Mouse (Mus musculus): ENCODE measurements around the gene Foxn4. TPM values are rescaled to one million over a fixed set of nuclear protein-coding genes. Genes with fewer than 3 reads are reported as not detected.
A peak's percentile ranks its signal among the peaks of the same experiment; 100 is the strongest.

The Foxn4 gene
- total and polyA plus RNA-seq, 3 experiments, result 0.23 TPM; not detected in 2

DNA sequence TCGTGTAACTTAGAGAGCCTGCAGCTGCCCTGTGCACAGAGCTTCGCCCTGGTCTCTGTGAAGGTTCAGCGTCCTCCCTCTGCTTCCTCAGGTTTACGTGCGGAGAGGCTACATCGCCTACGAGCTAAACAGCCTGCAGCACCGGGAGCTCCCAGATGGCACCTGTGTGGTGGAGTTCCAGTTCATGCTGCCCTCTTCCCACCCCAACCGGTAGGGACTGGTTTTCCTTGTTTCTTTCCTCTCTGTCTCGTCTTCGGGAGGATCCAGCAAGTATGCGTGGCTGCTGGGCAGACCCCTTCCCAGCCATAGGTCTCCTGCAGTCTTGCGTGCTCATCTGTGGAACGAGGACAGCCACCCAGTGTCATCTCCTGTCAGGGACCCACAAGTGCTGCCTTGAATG is 54.8 kb downstream of the Foxn4 start:
- no peaks in the 10 kb centered on the region for H3K9me3 ChIP-seq (replicated peaks; ENCODE audit: low read length)
- DNase-seq (ENCODE audit: extremely low read depth), result no peak
- dilution Hi-C loops (cut with MboI; ENCODE audit: extremely low pct_ligation_motif_present, extremely low pct_unique_long_range_greater_than_20kb, low sequenced_read_pairs), result no loop called here
- H3K4me1 ChIP-seq (ENCODE audit: control insufficient read depth in 1 of 2, insufficient read depth in 2 of 2), result peaks cover 10 to 36% of the 10 kb centered on the region in 2 experiments
- in situ Hi-C loops (cut with MboI; ENCODE audit: low pct_ligation_motif_present, low pct_unique_long_range_greater_than_20kb, low sequenced_read_pairs), result no loop called here
- H3K4me3 ChIP-seq (replicated peaks in 1 of 3; ENCODE audit: low read depth in 2 of 3, low read length in 2 of 3, poor library complexity in 1 of 3), result no peak overlapping the region
- no peaks in the 10 kb centered on the region for H3K79me2 ChIP-seq (replicated peaks; ENCODE audit: control insufficient read depth, extremely low read depth, insufficient read depth, poor library complexity, severe bottlenecking)
- H3K4me2 ChIP-seq (ENCODE audit: insufficient read depth, low read depth, poor library complexity, severe bottlenecking), result no peak overlapping the region
- H3K9ac ChIP-seq (ENCODE audit: insufficient read depth, low read depth), result no peak overlapping the region
- no peak overlapping the region for H3K27ac ChIP-seq (ENCODE audit: insufficient read depth, low read depth)
- peaks cover 0 to 21% of the 10 kb centered on the region in 2 experiments for H3K36me3 ChIP-seq (replicated peaks in 1 of 2; ENCODE audit: control insufficient read depth in 1 of 2, insufficient read depth in 1 of 2, low read length in 1 of 2)
- H3K27me3 ChIP-seq (replicated peaks), result no peaks in the 10 kb centered on the region
- TF ChIP-seq CHD2 (IDR thresholded peaks at IDR 0.05; ENCODE audit: low read length) (no peak), MXI1 (IDR thresholded peaks at IDR 0.05; ENCODE audit: low read depth, low read length) (no peak), MYC (IDR thresholded peaks at IDR 0.05; ENCODE audit: low read depth, low read length) (no peak), USF2 (conservative IDR thresholded peaks at IDR 0.05; ENCODE audit: low read depth, low read length) (no peak), RAD21 (IDR thresholded peaks at IDR 0.05; ENCODE audit: low read depth, low read length) (no peak), TBP (conservative IDR thresholded peaks at IDR 0.05; ENCODE audit: low read depth, low read length) (no peak), MAX (IDR thresholded peaks at IDR 0.05; ENCODE audit: low read length) (no peak), POLR2A (IDR thresholded peaks at IDR 0.05; ENCODE audit: low read depth, low read length) (no peak), JUN (IDR thresholded peaks at IDR 0.05; ENCODE audit: insufficient read depth, low read depth, low read length) (no peak), KAT2A (IDR thresholded peaks at IDR 0.05; ENCODE audit: insufficient replicate concordance, low read length) (no peak)

DNA sequence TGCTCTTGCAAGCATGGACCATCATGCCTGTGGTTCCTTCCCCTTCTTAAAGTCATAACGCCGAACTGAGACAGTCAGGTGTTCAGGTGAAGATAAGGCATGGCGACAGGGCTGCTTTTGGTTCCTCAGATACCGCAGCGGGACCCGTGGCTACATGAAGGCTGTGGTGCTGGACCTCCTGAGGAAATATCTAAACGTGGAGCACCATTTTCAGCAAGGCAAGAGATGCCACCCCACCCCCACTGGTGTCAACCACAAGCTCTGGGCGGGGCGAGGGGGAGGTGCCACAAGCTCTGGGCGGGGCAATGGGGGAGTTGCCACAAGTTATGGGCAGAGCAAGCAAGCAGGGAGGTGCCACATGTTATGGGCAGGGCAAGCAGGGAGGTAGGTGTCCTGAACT is 60.4 kb downstream of the Foxn4 start:
- H3K9me3 ChIP-seq (replicated peaks; ENCODE audit: low read length), result no peaks in the 10 kb centered on the region
- peak overlapping the region in 1 of 3 experiments; percentile 8 for H3K4me3 ChIP-seq (replicated peaks in 1 of 3; ENCODE audit: low read depth in 2 of 3, low read length in 2 of 3, poor library complexity in 1 of 3)
- TF ChIP-seq SMC3 (IDR thresholded peaks at IDR 0.05; ENCODE audit: low read depth, low read length) (no peak), NELFE (IDR thresholded peaks at IDR 0.05; ENCODE audit: low read depth, low read length) (no peak), ZMIZ1 (IDR thresholded peaks at IDR 0.05; ENCODE audit: low read depth, low read length) (no peak), PAX5 (IDR thresholded peaks at IDR 0.05; ENCODE audit: low read length) (no peak), POLR2AphosphoS2 (IDR thresholded peaks at IDR 0.05; ENCODE audit: low read depth, low read length) (no peak), IRF4 (IDR thresholded peaks at IDR 0.05; ENCODE audit: low read depth, low read length) (no peak), ZNF384 (IDR thresholded peaks at IDR 0.05; ENCODE audit: low read depth, low read length) (no peak), JUND (conservative IDR thresholded peaks at IDR 0.05; ENCODE audit: low read depth, low read length) (no peak), BHLHE40 (IDR thresholded peaks at IDR 0.05; ENCODE audit: low read depth, low read length) (no peak), SIN3A (IDR thresholded peaks at IDR 0.05; ENCODE audit: low read length) (no peak), ZC3H11A (IDR thresholded peaks at IDR 0.05; ENCODE audit: low read depth, low read length) (no peak), KAT2A (IDR thresholded peaks at IDR 0.05; ENCODE audit: insufficient replicate concordance, low read length) (no peak), TBP (conservative IDR thresholded peaks at IDR 0.05; ENCODE audit: low read depth, low read length) (no peak), NRF1 (IDR thresholded peaks at IDR 0.05; ENCODE audit: low read depth, low read length) (no peak), TCF12 (IDR thresholded peaks at IDR 0.05; ENCODE audit: low read depth, low read length) (no peak), RCOR1 (conservative IDR thresholded peaks at IDR 0.05; ENCODE audit: low read depth, low read length) (no peak), E2F4 (IDR thresholded peaks at IDR 0.05; ENCODE audit: insufficient replicate concordance, low read depth, low read length) (no peak), UBTF (IDR thresholded peaks at IDR 0.05; ENCODE audit: low read depth, low read length) (no peak), USF2 (conservative IDR thresholded peaks at IDR 0.05; ENCODE audit: low read depth, low read length) (no peak)
- no peak overlapping the region for H3K27ac ChIP-seq (ENCODE audit: insufficient read depth, low read depth)
- in situ Hi-C loops (cut with MboI; ENCODE audit: low pct_ligation_motif_present, low pct_unique_long_range_greater_than_20kb, low sequenced_read_pairs) (no loop called here), dilution Hi-C loops (cut with MboI; ENCODE audit: extremely low pct_ligation_motif_present, extremely low pct_unique_long_range_greater_than_20kb, low sequenced_read_pairs) (no loop called here)
- DNase-seq (ENCODE audit: extremely low read depth), result peak; percentile 42
- H3K27me3 ChIP-seq (replicated peaks), result no peaks in the 10 kb centered on the region
- peaks cover 17 to 42% of the 10 kb centered on the region in 2 experiments for H3K4me1 ChIP-seq (ENCODE audit: control insufficient read depth in 1 of 2, insufficient read depth in 2 of 2)
- H3K36me3 ChIP-seq (replicated peaks in 1 of 2; ENCODE audit: control insufficient read depth in 1 of 2, insufficient read depth in 1 of 2, low read length in 1 of 2), result peaks cover 0 to 14% of the 10 kb centered on the region in 2 experiments
- H3K79me2 ChIP-seq (replicated peaks; ENCODE audit: control insufficient read depth, extremely low read depth, insufficient read depth, poor library complexity, severe bottlenecking), result no peaks in the 10 kb centered on the region
- 0 out of 2 replicates have a peak overlapping the region, but pooled peaks have one; percentile 1 for H3K4me2 ChIP-seq (ENCODE audit: insufficient read depth, low read depth, poor library complexity, severe bottlenecking)
- no peak overlapping the region for H3K9ac ChIP-seq (ENCODE audit: insufficient read depth, low read depth)

Measured in CH12.LX (cell line).